Mouse (Mus musculus) kidney, adult 2 months (tissue): ENCODE measurements around the gene Specc1.
A peak's percentile ranks its signal among the peaks of the same experiment; 100 is the strongest.

Source experiments
- CTCF ChIP-seq: fragments of 200-500 bp; conservative IDR thresholded peaks from 2 replicates; pipeline ENCODE4 v1.5.1; 2011; ENCODE audit warnings: low read depth, mild to moderate bottlenecking, control low read depth, low read length, moderate library complexity, mixed read lengths; ENCODE audit not compliant: insufficient read depth, insufficient read length
- POLR2A ChIP-seq: fragments of 200-500 bp; IDR thresholded peaks from one replicate; pipeline ENCODE4 v1.6.1; 2011; ENCODE audit warnings: low read depth, low read length, control low read depth

DNA sequence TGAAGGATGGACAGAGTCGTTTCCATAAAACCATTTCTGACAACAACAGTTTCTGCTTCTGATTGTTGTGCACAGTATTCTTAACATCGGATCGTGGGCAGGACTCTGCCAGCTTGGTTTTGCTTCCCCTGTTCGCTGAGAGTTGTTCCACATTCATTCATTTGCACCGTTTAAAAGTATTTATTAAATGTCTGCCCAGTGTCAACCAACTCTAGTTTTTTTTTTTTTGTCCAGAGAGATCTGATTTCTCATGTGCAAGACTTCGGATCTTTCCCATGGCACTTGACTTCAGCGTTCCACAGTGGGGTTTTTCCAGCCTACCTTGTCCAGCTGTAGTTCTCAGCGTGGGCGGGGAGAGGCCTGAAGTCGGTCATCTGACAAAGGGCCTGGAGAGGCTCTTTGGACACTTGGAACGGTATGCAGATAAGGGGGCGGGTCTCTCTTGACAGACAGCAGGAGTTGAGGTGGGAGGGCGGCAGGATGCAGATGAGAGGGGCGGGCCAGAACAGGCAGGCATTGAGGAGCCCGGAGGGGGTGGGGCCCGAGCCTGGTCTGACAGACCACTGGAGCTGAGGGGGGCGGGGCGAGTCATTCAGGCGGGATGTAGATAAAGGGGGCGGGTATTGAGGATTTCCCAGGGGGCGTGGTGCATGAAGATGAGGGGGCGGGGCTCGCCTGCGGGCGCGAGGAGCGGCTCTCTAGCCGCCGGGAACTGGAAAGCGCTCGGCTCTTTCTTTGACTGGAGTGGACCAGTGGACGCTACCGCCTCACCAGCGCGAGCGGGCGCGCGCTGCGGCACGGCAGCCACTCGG lies 120.0 kb downstream of the Specc1 start:
- no peak for TF ChIP-seq CTCF
- TF ChIP-seq POLR2A = peak; percentile 5
